Mouse (Mus musculus): ENCODE measurements around the gene Zswim3.
"Not testable (repeated sequence)": the region's sequence is repeated elsewhere in the genome, so short reads cannot be mapped to it uniquely, and the experiment has no call there.

Gene Zswim3

DNA sequence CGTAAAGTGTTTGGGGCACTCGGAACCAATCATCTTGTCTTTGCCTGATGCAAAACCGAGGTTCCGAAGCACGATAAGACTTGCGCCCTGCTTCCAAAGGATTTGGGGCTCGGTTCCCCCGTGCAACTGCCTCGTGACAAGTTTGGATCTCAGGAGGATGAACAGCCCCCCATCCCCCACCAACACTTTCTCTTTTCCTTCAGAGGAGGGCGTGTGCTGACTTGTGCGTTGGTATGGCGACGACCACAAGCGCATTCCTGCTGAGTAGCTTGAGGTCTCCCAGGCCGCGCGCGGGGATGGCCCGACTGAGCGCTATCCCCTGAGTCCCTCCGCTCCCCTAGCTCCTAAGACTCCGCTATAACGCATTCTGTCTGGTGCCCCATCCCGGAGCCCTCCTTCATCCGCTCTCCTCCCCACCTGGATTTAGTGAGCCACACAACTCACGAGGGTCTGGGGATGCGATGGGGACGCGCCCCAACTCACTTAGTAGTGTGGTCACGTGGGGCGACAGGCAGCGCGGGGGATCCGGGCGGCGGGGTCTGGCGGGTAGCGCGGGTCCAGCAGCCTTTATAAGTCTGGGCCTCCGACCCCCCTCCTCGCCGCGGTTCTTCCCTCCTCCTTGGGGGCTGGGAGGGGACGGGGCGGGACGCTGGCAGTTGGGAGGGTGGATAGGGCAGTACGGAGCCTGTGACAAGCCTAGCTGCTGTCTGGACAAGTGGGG lies 52.4 kb downstream of the Zswim3 start, which contains the start of gene Pltp:
Gene Pltp (minus strand): TSS at position 611 of the 721 bp plus-strand sequence.
- peak; percentile 49 for DNase-seq

DNA sequence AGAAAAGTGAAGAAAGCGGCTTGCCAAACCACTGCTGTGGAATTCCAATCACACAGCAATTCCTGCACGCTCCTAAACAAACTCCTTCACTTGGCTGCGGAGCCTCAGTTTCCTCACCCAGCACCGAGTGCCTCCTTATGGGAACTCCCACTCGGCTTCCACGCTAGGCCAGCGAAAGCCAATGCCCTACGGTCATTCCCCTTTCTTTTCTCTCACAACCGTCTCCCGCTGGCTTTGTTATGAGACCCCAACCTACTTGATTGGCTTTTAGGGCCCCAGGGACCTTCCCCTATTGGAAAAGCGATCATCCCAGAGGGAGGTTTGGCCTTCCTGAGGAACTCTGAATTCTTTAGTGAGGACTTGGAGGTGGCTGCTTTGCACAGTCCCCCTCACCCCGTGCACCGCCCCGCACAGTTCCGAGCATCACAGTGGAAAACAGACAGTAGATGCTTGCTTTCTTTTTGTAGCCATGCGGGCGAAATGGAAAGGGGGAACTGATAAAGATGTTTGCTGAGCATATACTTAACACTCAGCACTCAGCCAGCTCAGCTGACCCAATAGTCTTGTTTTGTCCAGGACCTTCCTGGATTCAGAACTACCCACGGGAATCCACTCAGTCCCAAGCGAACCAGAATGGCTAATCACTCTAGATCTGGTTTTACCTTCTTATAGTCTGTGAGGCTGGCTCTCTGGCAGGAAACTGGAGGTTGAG lies 53.1 kb downstream of the Zswim3 start:
- no peak for DNase-seq

DNA sequence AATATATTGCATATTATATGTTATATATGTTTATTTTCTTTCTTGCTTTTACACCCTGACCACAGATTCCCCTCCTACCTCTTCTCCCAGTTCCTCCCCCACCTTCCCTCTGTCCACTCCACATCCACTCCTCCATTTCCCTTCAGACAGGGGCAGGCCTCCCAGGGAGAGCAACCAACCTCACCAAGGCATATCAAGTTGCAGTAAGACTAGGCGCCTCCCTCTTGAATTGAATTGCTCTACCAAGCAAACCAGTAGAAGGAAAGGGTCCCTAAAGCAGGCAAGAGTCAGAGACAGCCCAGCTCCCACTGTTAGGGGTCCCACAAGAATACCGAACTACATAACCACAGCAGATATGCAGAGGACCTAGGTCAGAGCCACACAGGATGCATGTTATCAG lies 54.3 kb downstream of the Zswim3 start:
- no peak for DNase-seq

DNA sequence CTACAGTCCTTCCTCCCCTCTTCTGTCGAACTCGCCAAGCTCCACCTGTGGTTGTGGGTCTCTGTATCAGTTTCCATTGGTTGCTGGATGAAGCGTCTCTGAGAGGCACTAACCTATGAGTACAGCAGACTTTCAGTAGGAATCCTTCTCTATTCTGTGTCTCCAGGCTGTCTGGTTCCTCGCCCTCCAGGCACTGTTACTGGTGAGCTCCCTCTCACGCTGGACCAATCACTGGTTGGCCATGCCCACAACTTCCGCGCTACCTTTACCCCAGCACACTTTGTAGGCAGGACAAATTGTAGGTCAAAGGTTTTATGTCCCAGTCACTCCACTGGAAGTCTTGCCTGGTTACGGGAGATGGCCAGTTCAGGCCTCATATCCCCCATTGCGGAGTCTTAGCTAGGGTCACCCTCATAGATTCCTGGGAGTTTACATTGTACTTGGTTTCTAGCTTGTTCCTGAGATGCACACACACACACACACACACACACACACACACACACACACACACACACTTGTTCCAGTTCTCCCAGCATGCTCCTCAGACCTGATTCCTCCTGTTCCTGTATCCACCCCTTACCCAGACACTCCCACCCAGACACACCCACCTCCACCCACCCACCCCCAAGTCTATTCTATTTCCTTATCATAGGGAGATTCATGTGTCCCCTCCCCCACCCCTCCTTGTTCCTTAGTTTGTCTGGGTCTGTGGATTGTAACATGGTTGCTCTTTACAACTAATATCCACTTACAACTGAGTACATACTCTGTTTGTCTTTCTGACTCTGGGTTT lies 54.9 kb downstream of the Zswim3 start:
- no peak for DNase-seq

DNA sequence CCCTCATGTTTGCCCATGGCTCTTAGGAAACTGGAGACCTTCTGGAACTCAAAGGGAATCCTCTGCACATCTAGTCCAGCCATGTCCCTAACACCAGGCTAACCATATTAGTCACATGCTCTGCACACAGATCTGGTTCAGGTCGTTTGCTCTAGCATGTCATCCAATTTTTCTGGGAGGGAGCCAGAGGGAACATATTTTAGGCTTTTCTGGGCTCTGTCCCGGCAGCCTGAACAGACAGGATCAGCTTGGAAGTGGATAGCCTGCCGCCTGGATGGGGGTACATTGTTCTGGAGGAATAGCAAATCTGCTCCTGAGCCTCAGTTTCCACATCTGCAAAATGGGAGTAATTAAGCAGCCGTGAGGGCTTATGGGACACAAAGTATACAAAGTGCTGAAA lies 56.2 kb downstream of the Zswim3 start:
- DNase-seq: no peak

DNA sequence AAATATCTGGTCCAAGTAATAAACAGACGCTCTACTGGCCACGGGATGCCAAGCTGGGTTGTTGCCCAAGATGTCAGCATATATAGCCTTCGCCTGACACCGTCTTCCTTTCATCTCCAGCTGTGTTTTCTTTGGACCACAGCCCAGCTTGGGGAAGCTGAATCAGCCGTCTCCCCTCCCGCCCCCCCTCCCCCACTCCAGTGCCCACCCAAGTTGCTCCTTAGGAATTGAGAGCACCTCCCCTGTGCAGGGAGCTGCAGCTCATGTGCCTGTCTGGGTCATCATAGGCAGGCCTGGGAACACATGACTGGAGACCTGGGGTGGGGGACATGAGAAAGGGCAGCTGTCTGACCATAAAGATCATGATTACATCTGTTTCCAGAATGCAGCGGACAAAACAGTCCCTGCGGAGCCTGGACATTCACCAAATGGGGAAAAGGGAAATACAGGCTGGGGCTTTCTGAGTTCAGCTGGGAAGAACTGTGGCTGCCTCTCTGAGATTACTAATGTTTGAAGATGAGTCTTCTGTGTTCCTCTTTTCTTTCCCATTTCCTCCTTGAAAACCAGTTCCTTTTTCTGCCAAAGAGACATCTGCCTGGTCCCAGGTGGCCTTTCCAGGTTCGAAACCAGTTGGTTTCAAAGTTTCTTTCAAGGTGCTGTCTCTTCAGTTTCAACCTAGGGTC lies 57.4 kb downstream of the Zswim3 start:
- DNase-seq: no peak

DNA sequence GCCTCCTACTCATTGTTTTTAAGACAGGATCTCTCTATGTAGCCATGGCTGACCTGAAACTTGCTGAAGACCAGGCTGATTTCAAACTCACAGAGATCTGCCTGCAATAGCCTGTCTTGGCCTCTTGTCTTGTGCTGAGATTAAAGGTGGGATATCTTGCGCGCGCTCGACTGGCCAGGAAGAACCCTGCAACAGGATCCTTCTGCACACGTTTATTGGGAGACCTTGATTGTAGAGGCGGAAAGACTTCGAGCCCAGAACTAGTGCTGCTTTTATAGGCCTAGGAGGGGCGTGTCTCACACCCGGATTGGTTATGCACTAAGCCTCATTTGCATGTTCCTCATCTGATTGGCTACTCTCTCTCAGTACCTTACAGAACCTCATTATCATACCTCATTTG lies 58.5 kb downstream of the Zswim3 start:
- not testable (repeated sequence) for DNase-seq

DNA sequence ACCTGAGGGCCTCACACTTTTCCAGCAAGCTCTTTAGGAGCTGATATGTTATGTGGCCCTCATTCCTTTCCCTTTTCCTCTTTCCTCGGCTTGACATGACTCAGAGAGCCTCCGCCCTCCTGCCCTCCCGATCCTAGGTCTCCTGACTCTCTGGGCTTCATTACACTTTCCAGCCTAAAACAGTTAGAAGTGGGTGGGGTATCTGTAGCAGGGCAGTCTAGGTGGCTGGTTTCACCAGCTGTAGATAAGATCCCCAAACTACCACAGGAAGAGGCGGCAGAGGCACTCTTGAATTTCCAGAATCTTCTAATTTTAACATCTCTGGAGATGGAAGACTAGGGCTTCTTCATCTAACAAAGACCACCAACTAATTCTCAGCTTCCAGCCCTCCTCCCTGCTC lies 59.7 kb downstream of the Zswim3 start:
- no peak for DNase-seq

DNA sequence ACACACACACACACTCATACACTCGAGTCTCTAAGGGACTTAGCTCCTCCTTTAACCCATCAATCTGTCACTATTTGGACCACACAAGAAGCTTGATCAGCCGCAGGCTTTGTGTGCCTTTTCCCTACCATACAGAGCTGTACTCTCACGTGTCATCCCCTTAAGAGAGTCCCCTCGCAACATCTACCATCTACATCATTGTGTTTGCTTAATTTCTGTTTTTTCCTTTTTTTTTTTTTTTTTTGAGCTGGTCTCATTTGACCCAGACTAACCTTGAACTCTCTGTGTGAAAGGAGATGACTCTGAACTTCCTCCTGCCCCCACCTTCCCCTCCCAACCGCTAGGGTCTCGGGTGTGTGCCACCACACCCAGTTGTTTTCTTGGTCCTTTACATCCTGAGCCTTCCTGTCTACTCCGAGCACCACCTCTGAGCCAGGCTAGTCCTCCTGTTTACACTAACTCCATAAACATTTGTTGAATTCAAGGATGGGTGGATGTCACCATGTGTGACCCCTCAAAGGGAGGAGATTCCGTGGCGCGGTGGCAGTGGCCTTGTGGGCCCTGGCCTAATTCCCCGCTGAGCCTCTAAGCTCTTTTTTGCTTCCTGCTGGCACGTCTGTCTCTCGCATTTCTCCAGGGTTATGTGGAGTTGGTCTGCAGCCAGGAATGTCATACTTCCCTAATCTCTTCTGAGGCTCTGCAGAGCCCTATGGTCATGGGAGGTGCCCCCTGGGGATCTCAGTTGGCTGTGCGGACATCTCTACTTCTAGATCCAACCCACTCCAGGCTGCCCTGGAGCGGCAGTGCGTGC lies 62.0 kb downstream of the Zswim3 start:
- no peak for DNase-seq

DNA sequence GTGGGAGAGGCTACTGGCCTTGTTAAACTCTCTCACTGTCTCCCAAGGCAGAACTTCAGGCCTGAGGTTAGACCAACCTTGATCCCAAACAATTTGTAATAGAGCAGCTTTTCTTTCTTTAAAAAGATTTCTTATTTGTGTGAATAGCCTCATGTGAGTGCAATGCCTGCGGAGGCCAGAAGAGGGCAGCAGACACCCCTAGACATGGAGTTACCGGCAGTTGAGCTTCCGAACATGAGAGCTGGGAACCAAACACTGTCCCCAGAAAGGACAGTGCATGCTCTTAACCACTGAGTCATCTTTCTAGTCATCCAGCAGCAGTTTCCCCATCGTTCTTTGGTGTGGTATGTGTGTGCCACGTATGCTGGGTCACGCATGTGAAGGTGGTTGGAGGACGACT lies 62.7 kb downstream of the Zswim3 start:
- DNase-seq: no peak

DNA sequence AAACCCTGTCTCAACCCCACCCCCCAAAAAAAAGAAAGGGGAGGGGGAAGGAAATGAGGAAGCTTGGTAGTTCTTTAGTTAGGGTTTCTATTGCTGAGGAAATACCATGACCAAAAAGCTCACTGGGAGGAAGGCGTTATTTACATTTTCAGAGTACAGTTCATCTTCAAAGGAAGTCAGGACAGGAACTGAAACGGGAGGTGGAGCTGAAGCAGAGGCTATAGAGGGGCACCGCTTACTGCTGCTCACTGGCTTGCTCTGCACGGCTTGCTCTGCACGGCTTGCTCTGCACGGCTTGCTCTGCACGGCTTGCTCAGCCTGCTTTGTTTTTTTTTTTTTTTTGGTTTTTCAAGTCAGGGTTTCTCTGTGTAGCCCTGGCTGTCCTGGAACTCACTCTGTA lies 63.6 kb downstream of the Zswim3 start:
- no peak for DNase-seq

All from thymus, postnatal 14 days (tissue).